Mouse (Mus musculus): ENCODE measurements around the gene Gm14214. TPM values are rescaled to one million over a fixed set of nuclear protein-coding genes. Genes with fewer than 3 reads are reported as not detected.
A peak's percentile ranks its signal among the peaks of the same experiment; 100 is the strongest.

The Gm14214 gene
- polyA plus RNA-seq, 1 experiment from 2014 or later = not detected

DNA sequence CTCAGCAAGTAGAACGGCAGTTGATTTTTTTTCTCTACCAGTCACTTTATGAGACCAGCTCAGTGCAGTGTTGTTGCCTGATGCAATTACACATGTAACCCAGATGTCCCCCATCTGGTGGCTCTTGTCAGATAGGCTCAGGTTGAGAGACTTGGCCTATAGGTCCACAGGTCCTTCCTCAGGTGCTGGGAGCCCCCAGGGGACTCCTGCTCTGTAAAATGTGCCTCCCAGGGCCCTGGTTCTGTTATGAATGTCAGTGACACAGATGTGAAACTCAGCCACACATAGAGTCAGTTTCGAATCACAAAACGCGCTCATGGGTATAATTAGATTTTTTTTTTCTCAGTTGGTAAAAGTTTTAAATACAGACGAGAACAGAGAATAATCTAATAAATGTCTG is 12.1 kb downstream of the Gm14214 start:
- H3K27ac ChIP-seq = no peak overlapping the region
- no peak overlapping the region for H3K4me3 ChIP-seq (ENCODE audit: inconsistent target)
- WGBS (ENCODE audit: missing documents) = 95% methylated on average over 5 of the region's 5 CpGs

DNA sequence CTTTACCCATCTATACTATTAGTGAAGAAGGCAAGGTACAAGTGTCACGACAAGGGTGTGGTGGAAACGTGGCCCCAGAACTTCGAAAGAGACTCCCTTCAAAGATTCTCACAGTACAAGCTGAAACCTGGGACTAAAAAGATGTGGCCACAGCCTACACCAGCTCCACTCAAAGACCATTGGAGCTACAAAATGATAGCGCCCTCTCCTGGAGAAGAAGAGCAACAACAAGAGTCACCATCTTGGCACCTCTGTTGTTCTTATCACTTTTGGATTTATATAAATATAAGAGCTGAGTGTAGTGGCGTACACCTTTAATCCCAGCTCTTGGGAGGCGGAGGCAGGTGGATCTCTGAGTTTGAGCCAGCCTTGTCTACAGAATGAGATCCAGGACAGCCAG is 14.0 kb downstream of the Gm14214 start:
- 80% methylated on average over 6 of the region's 6 CpGs for WGBS (ENCODE audit: missing documents)
- no peaks in the 10 kb centered on the region for H3K79me2 ChIP-seq (ENCODE audit: inconsistent target)
- no peak overlapping the region for H3K4me3 ChIP-seq (ENCODE audit: inconsistent target)
- H3K27ac ChIP-seq = no peak overlapping the region
- H3K36me3 ChIP-seq (ENCODE audit: inconsistent target) = no peaks in the 10 kb centered on the region

More for the DNA sequence above, 12.1 kb downstream of the Gm14214 start:
- no peaks in the 10 kb centered on the region for H3K79me2 ChIP-seq (ENCODE audit: inconsistent target)
- H3K36me3 ChIP-seq (ENCODE audit: inconsistent target) = no peaks in the 10 kb centered on the region

DNA sequence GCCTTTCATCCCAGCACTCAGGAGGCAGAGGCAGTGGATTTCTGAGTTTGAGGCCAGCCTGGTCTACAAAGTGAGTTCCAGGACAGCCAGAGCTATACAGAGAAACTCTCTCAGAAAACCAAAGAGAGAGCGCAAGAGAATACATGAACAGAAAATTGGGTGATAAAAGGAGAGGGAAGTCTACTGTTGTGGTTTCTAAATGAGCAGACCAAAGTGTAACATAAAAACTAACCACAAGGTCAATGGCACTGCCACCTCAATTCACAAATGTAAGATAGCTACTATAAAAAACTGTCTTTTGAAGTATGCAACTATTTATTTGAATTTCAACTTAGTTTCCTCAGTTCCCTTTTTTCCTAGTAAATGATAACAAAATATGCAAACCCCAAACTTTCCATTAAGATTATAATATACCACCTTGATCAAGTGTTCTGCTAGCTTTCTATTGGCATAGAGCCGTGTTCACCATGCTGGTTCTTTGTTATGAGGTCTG is 15.7 kb downstream of the Gm14214 start:
- Histone ChIP-seq H3K79me2 (ENCODE audit: inconsistent target) (no peaks in the 10 kb centered on the region), H3K36me3 (ENCODE audit: inconsistent target) (no peaks in the 10 kb centered on the region), H3K4me3 (ENCODE audit: inconsistent target) (no peak overlapping the region), H3K27ac (no peak overlapping the region)
- WGBS (ENCODE audit: missing documents) = 88% methylated on average over 2 of the region's 2 CpGs

DNA sequence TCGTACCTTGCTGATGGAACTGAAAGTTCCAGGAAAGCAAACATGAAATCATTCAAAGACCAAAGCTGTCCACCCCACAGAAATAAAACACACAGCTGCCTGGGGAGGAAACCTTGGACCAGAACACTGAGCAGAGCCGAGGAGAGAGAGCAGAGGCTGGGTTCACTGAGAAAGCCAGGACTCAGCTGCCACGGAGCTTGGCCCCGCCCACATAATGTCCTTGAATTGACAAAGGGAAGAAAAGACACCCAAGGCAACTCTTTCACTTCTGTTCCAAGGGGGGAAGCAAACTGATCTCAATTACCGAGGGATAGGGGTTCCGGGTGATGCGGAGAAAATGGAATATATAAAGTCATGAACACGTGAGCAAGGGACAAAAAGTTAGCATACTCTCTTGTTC is 17.9 kb downstream of the Gm14214 start:
- H3K4me3 ChIP-seq (ENCODE audit: inconsistent target) = no peak overlapping the region

DNA sequence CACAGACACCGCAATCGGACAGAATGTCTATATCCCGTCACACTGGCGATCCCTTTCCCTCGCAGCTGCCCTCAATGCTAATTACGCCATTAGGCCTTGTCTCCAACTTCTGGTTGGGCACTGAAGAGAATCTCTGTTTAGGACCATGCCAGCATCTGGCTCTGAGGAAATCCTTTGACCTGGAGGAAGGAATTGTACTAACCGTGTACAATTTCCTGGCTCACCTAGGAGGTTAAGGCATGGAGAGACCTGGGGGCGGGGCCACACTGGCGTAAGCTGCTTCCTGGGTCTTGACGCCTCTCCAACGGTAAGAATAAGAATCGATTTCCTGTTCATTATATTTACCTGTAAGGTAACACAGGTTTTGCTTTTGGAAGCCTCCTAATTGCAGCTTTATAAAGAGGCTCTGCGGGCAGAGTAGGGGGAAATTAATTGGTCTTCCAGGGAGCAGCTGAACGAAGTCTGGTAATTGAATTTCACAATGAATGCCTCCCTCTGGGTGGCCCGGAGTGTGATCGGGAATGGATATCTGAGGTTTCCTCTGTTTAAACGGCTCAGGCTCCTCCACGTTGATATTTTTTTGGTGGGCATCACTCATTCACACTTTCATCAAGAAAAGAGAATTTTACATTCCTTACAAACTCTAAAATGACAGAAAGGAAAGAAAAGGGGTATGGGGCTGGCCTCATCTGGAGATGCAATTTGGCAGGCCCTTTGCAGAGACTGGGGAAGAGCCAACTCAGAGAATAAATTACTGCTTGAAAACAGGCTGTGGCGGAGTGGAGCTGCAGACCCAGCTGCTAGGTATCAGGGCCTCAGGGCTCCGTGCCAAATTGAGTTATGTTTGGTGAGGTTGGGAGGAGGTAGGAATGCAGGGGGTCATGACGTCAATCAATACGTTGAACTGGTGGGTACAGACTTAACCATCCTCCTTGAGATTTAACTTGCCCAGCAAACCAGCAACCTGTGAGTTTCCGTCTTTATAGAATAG is 20.5 kb downstream of the Gm14214 start:
- Histone ChIP-seq H3K27ac (no peak overlapping the region), H3K4me3 (ENCODE audit: inconsistent target) (no peak overlapping the region)
- WGBS (ENCODE audit: missing documents) = 90% methylated on average over 23 of the region's 23 CpGs

More for the DNA sequence above, 17.9 kb downstream of the Gm14214 start:
- Histone ChIP-seq H3K36me3 (ENCODE audit: inconsistent target) (no peaks in the 10 kb centered on the region), H3K79me2 (ENCODE audit: inconsistent target) (no peaks in the 10 kb centered on the region), H3K27ac (no peak overlapping the region)
- WGBS (ENCODE audit: missing documents) = 42% methylated on average over 7 of the region's 8 CpGs

DNA sequence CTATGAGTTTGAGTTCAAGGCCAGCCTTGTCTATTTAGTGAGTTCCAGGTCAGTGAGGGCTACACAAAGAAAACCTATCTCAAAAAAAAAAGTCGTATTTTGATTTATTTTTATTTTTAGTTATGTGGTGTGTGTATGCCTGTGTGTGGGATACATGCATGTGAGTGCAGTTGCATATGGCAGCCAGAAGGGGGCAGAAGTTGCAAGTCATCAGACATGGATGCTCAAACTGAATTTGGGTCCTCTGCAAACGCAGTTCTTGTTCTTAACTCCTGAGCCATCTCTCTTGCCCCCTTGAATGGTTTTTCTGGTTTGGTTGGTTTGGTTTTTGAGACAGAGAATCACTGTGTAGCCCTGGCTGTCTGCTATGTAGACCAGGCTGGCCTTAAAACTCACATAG is 21.4 kb downstream of the Gm14214 start:
- Histone ChIP-seq H3K36me3 (ENCODE audit: inconsistent target) (no peaks in the 10 kb centered on the region), H3K79me2 (ENCODE audit: inconsistent target) (no peaks in the 10 kb centered on the region), H3K4me3 (ENCODE audit: inconsistent target) (no peak overlapping the region), H3K27ac (no peak overlapping the region)
- 90% methylated on average over 2 of the region's 2 CpGs for WGBS (ENCODE audit: missing documents)

More for the DNA sequence above, 20.5 kb downstream of the Gm14214 start:
- no peaks in the 10 kb centered on the region for H3K79me2 ChIP-seq (ENCODE audit: inconsistent target)
- H3K36me3 ChIP-seq (ENCODE audit: inconsistent target) = no peaks in the 10 kb centered on the region

DNA sequence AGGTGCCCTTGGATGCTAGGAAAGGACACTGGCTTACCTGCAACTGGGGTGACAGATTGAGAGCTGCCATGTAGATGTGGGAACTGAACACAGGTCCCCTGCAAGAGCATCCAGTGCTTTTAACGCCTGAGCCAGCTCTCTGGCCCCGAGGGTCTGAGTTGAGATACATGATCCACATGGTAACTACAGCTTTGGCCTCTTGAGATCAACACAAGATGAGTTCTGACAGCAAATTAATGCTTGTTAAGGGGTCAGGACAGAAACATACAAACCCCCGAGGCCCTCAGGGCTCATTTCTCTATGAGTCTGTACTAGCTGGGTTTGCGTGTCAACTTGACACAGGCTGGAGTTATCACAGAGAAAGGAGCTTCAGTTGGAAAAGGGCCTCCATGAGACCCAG is 25.9 kb downstream of the Gm14214 start:
- Histone ChIP-seq H3K4me3 (ENCODE audit: inconsistent target) (no peak overlapping the region), H3K27ac (no peak overlapping the region), H3K36me3 (ENCODE audit: inconsistent target) (no peaks in the 10 kb centered on the region), H3K79me2 (ENCODE audit: inconsistent target) (no peaks in the 10 kb centered on the region)
- WGBS (ENCODE audit: missing documents) = 95% methylated on average over 4 of the region's 4 CpGs

DNA sequence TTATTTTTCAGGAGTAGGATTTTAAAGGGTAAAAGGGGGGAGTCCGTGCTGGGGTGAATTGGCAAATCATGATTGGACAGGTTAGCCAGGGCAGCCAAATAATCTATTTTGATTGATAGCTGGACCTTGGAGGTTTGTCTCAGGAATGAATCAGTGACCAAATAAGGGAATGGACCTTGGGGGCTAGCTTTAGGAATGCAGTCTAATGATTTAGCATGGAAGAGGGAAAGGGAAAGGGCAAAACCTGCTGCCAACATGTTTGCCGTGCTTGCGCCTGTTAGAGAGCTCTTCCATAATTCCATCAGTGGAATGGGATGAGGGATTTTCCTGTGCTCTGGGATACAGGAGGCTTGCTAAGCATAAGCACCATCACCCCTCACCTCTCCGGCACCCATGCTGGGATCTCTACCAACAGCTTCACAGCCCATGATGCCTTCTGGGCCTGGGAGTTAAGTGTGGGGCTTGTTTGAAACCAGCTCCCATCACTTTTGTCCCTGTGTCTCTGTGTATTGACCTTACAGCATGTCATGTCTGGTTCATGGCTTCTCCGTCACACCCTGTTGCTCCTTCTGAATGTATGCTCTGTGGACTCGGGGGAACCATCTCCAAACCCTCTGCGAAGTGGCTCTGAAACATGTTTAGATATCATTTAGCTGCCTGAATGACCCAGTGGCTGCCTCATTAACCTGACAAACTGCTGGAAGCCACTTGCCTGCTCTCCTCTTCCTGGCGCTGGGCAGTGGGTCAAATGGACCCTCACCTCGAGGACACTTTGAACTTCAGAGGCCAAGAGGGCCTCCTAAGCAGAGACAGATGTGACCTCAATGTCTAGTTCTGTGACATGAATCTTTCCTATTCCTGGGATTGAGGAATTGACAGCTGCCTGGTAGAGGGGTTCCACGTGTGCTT is 26.7 kb downstream of the Gm14214 start:
- Histone ChIP-seq H3K79me2 (ENCODE audit: inconsistent target) (no peaks in the 10 kb centered on the region), H3K36me3 (ENCODE audit: inconsistent target) (no peaks in the 10 kb centered on the region), H3K27ac (no peak overlapping the region), H3K4me3 (ENCODE audit: inconsistent target) (no peak overlapping the region)
- WGBS (ENCODE audit: missing documents) = 92% methylated on average over 10 of the region's 10 CpGs

DNA sequence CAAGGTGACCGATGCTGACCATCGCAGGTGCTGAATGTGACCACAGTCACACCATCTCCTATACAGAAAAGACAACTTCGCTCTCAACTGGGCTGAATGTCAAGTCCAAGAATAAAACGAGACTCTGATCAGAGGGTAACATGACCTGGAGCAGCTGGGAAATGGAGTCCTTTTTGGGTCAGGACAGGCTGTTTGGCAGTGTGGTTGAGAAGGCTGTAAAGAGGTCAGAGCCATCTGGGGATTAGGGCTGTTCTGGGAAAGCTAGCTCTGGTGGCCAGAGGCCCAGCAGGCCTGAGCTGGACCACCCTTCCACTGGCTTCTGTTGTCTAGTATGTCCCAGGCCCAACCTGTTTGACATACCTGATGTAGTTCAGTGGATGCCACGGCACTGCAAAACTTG is 31.2 kb downstream of the Gm14214 start:
- Histone ChIP-seq H3K79me2 (ENCODE audit: inconsistent target) (no peaks in the 10 kb centered on the region), H3K4me3 (ENCODE audit: inconsistent target) (no peak overlapping the region), H3K27ac (no peak overlapping the region), H3K36me3 (ENCODE audit: inconsistent target) (no peaks in the 10 kb centered on the region)
- 98% methylated on average over 5 of the region's 5 CpGs for WGBS (ENCODE audit: missing documents)

DNA sequence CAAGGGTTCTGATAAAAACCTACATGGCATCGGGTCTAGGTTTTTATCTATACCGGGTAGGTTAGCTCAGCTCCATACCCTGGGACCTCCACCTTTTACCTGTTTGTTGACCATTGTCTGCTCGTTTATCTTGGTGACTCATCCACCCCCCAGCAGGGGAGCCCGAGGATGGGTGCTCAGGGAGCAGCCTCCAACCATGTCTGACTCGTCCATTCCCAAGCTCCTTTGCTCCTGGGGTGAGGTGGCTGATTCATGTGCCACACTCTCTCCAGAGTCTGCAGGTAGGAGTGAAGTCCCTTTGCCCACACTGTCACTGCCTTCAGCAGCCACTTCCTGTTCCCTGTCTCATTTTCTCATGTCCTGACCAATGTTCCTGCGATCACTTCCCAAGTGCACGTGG is 33.8 kb downstream of the Gm14214 start:
- Histone ChIP-seq H3K4me3 (ENCODE audit: inconsistent target) (no peak overlapping the region), H3K36me3 (ENCODE audit: inconsistent target) (no peaks in the 10 kb centered on the region), H3K79me2 (ENCODE audit: inconsistent target) (no peaks in the 10 kb centered on the region), H3K27ac (no peak overlapping the region)
- WGBS (ENCODE audit: missing documents) = 60% methylated on average over 7 of the region's 7 CpGs

DNA sequence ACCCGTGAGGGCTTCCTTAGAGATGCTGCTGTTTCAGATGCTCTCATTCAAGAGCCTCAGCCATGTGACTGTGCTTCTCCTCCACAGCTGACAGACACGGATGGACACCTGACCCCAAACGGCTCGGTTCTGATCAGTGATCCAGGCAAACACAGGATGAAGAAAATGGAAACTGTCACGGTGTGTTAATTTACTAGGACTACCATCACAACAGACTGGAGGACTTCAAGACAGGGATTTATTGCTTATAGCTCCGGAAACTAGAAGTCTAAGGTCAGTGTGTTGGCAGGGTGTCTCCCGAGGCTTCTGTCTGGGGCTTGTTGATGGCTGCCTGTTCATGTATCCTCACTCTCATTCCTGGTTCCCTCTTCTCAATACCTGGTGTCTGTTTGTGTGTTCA is 34.4 kb downstream of the Gm14214 start:
- Histone ChIP-seq H3K79me2 (ENCODE audit: inconsistent target) (no peaks in the 10 kb centered on the region), H3K4me3 (ENCODE audit: inconsistent target) (no peak overlapping the region), H3K36me3 (ENCODE audit: inconsistent target) (no peaks in the 10 kb centered on the region), H3K27ac (no peak overlapping the region)
- 88% methylated on average over 7 of the region's 7 CpGs for WGBS (ENCODE audit: missing documents)

DNA sequence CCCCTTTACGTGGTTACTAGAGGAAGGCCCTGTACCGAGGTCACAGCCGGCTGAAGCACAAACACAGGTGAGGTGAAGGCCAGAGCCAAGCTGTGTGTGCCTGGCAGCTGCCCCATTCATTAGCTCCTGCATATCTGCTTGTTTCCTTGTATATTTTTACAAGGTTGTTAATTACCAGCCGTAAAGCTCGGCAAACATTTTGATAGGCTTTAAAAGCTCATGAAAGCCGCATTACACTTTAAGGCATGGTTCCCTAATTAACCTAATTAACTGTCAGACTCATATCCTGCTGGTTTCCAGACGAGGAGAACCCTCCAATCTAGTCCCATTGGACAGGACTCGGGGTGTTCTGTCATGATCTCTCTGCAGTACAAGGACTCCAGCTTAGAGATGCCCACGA is 34.9 kb downstream of the Gm14214 start:
- Histone ChIP-seq H3K36me3 (ENCODE audit: inconsistent target) (no peaks in the 10 kb centered on the region), H3K79me2 (ENCODE audit: inconsistent target) (no peaks in the 10 kb centered on the region), H3K27ac (no peak overlapping the region), H3K4me3 (ENCODE audit: inconsistent target) (no peak overlapping the region)
- WGBS (ENCODE audit: missing documents) = 90% methylated on average over 9 of the region's 9 CpGs

DNA sequence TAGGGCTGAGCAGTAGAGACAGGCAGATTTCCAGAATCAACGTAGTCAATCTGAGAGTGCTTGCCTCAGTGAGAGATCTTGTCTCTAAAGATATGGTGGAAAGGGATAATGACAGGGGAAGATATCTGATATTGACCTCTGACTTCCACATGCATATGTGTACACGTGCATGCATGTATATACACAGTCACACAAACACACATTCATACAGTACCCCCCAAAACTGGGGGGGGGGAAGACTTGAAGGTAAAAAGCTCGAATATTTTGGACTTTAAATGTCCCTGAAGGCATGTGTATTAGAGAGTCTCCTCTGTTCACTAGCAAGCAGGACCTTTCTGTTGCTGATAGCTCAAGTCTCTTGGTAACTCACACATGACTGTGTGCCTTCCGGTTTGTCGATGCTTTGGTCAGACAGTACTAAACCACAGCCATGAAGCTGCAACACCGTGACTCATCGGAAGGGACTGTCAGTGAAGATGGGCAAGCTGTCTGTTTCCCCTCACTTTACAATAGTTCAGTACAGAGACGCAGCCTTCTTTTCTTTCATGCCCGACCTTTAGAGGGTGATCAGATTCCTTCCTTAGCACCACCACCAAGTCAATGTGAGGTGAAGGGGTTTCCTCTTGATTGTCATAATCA is 37.2 kb downstream of the Gm14214 start:
- no peak overlapping the region for H3K4me3 ChIP-seq (ENCODE audit: inconsistent target)
- no peaks in the 10 kb centered on the region for H3K36me3 ChIP-seq (ENCODE audit: inconsistent target)
- H3K79me2 ChIP-seq (ENCODE audit: inconsistent target) = no peaks in the 10 kb centered on the region
- WGBS (ENCODE audit: missing documents) = 21% methylated on average over 8 of the region's 9 CpGs
- H3K27ac ChIP-seq = peak overlapping the region; percentile 58

DNA sequence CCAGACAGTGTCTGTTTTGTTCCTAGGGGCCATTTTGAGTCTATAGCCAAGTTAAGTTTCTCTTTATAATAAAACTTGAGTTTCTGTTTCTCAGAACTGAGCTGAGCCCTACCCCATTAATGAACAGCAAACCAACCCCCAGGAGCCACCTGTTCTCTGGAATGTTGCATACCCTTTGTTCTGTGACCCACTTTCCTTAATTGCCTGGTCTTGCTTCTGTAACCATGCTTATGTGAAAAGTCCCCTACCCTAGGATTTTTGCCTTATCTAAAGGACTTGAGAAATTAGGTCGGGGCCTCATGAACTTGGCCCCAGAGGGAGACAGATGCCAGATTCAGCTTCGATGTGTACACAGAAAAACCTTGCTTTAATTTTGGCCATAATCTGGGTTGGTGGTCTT is 37.9 kb downstream of the Gm14214 start:
- 82% methylated on average over 2 of the region's 2 CpGs for WGBS (ENCODE audit: missing documents)
- no peaks in the 10 kb centered on the region for H3K36me3 ChIP-seq (ENCODE audit: inconsistent target)
- no peak overlapping the region for H3K4me3 ChIP-seq (ENCODE audit: inconsistent target)
- peak overlapping the region; percentile 58 for H3K27ac ChIP-seq
- no peaks in the 10 kb centered on the region for H3K79me2 ChIP-seq (ENCODE audit: inconsistent target)

Data from macrophage (primary cell).